Mouse (Mus musculus) urinary bladder, postnatal 36 days (tissue): ENCODE measurements at regions not wholly inside any gene's neighbourhood (a gene's known extent, or its start where the extent isn't known, plus 50 kb on each side); places are given as distances from the start of the nearest gene placed in this dataset.
A peak's percentile ranks its signal among the peaks of the same experiment; 100 is the strongest.

Experiments
- DNase-seq, 2 experiments: peaks; one replicate each; pipeline ENCODE4 v3.0.0; 2022; ENCODE audit warnings: low spot score in 2 of 2, mixed read lengths in 1 of 2

- no peak for DNase-seq
These were observed 67.9 kb upstream of the Gm6993 start for GRCm38 (mm10) chr12:31172451-31173318.

- DNase-seq: no peak
These were observed 67.1 kb upstream of the Gm6993 start for GRCm38 (mm10) chr12:31173512-31173911.

- no peak for DNase-seq
These were observed 61.0 kb upstream of the Gm6993 start for GRCm38 (mm10) chr12:31179536-31179935.

GRCm38 (mm10) chr12:31183632-31184031 lies 56.9 kb upstream of the Gm6993 start:
- DNase-seq: no peak

- peak; percentile 32 to 82 for DNase-seq
These were observed 56.2 kb upstream of the Gm6993 start for GRCm38 (mm10) chr12:31184217-31184975.

GRCm38 (mm10) chr12:31185177-31185932 lies 55.2 kb upstream of the Gm6993 start:
- DNase-seq: no peak

GRCm38 (mm10) chr12:31185933-31186845 lies 54.4 kb upstream of the Gm6993 start:
- DNase-seq: no peak

GRCm38 (mm10) chr12:31188011-31188576 lies 52.5 kb upstream of the Gm6993 start:
- DNase-seq: no peak

GRCm38 (mm10) chr12:31190265-31190664 lies 50.3 kb upstream of the Gm6993 start:
- no peak for DNase-seq
